Mouse (Mus musculus) erythroblast, embryonic 14.5 days (primary cell): ENCODE measurements around the gene Gtf2ird1.

Source experiments
- GATA1 ChIP-seq: IDR thresholded peaks from 2 replicates; pipeline ENCODE4 v1.6.1; 2012; ENCODE audit warnings: low read length, inconsistent platforms, mixed read lengths
- TAL1 ChIP-seq: IDR thresholded peaks from 3 replicates; pipeline ENCODE4 v1.6.1; 2012; ENCODE audit warnings: low read length, inconsistent platforms, mixed read lengths

- TF ChIP-seq TAL1 (no peak), GATA1 (no peak)
Observed at GRCm38 (mm10) chr5:134430087-134430486, 26.4 kb downstream of the Gtf2ird1 start.
